Mouse (Mus musculus) ES-Bruce4 (cell line): ENCODE data around the gene Prrt3. TPM values are rescaled to one million over a fixed set of nuclear protein-coding genes. Genes with fewer than 3 reads are reported as not detected.
A peak's percentile ranks its signal among the peaks of the same experiment; 100 is the strongest.

Experiments
- H3K27ac ChIP-seq: 2 replicates; pipeline ENCODE4 v1.5.1; 2012; ENCODE audit warnings: low read length, inconsistent platforms; ENCODE audit not compliant: insufficient read depth
- H3K27me3 ChIP-seq: 2 replicates; pipeline ENCODE4 v1.6.1; 2012; ENCODE audit warnings: mild to moderate bottlenecking, low read length, inconsistent platforms; ENCODE audit not compliant: control insufficient read depth, poor library complexity, insufficient read depth, severe bottlenecking
- H3K36me3 ChIP-seq: 2 replicates; pipeline ENCODE4 v1.6.1; 2012; ENCODE audit warnings: inconsistent platforms, mild to moderate bottlenecking, low read length, moderate library complexity; ENCODE audit not compliant: control insufficient read depth, poor library complexity, insufficient read depth, severe bottlenecking
- H3K4me1 ChIP-seq: one replicate; pipeline ENCODE4 v1.8.1; 2011; ENCODE audit warnings: low read length; ENCODE audit not compliant: control insufficient read depth, insufficient read depth
- H3K4me3 ChIP-seq: 2 replicates; pipeline ENCODE4 v1.5.1; 2011; ENCODE audit warnings: low read depth, mild to moderate bottlenecking, low read length
- H3K9ac ChIP-seq: 2 replicates; pipeline ENCODE4 v1.6.1; 2012; ENCODE audit warnings: low read depth, mild to moderate bottlenecking, inconsistent platforms; ENCODE audit not compliant: poor library complexity, severe bottlenecking
- H3K9me3 ChIP-seq: replicated peaks from 2 replicates; pipeline ENCODE4 v1.6.1; 2012; ENCODE audit warnings: mild to moderate bottlenecking, low read length, inconsistent platforms; ENCODE audit not compliant: control insufficient read depth, poor library complexity, insufficient read depth, severe bottlenecking
- CTCF ChIP-seq: IDR thresholded peaks from one replicate; pipeline ENCODE4 v1.8.1; 2011; ENCODE audit warnings: low read depth, low read length
- EP300 ChIP-seq: IDR thresholded peaks from 2 replicates; pipeline ENCODE4 v1.6.1; 2011; ENCODE audit warnings: low read depth, low read length; ENCODE audit not compliant: insufficient read depth
- POLR2A ChIP-seq: IDR thresholded peaks from one replicate; pipeline ENCODE4 v1.8.1; 2011; ENCODE audit warnings: low read length; ENCODE audit not compliant: insufficient read depth
- polyA plus RNA-seq: library from polyadenylated mRNA; stranded (reverse); fragments of >200 nt; gene quantifications from 2 replicates; pipeline ENCODE4 v1.2.4, GENCODE M21; 2011; ENCODE audit warnings: low read depth; ENCODE audit not compliant: missing spikeins, insufficient read depth, insufficient read length

The Prrt3 gene
- polyA plus RNA-seq, 1 experiment, result 0.51 TPM

DNA sequence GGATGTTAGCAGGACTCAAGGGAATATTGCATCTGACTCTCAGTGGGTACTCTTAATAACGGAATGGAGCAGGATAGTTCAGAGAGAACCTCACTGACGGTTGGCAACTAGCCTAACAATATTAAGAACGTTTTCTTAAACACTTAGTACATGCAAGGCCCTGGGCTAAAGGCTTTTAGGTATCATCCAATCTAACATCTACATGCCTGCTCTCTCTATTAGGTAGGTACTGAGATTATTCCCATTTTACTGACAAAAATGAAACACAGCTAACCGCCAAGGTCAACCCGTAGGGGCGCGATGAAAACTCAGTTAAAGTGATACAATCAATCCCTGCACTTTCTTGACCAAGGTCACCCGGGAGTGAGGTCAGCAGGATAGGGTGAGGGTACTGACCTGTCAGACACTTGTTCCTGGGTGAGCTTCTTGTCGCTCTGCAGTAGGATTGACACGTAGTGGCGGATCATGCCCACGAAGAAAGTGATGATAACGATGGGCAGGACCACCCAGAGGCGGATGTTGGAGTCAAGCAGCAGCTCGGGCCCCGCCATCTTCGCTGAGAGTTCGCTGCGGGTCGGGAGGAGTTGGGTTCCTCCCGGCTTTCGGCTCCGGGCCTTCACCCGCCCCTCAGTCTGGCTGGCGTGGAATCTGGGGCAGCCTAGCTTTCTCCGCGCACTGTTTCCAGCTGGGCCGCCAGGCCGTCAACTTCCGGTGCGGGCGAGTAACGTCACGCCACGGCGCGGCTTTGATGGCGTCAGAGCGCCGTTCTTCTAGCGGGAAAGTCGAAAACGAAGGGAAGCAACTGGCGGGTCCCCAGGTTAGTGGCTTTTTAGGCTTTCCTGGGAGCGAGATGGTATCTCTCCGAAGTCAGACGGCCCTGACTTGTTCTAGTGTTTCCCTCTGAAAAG, 29.5 kb upstream of the Prrt3 start, which contains the start of the genes Emc3 and Fancd2:
TSS of gene Emc3 (minus strand) at position 721 of the 908 bp plus-strand sequence.
TSS of gene Fancd2 (plus strand) at position 751 of the 908 bp plus-strand sequence.
- H3K27me3 ChIP-seq, result no peaks in the 10 kb centered on the region
- peak within 1 kb of the TSS; percentile 100 for H3K4me3 ChIP-seq
- H3K27ac ChIP-seq, result no peak within 1 kb of the TSS
- peaks cover 13% of the 10 kb centered on the region for H3K36me3 ChIP-seq
- no peaks in the 10 kb centered on the region for H3K4me1 ChIP-seq
- TF ChIP-seq POLR2A, result peak; percentile 49
- TF ChIP-seq EP300, result 0 out of 2 replicates have a peak, but pooled peaks have one; percentile 28
- TF ChIP-seq CTCF, result no peak
- peak within 1 kb of the TSS; percentile 52 for H3K9ac ChIP-seq
- H3K9me3 ChIP-seq, result no peaks in the 10 kb centered on the region

DNA sequence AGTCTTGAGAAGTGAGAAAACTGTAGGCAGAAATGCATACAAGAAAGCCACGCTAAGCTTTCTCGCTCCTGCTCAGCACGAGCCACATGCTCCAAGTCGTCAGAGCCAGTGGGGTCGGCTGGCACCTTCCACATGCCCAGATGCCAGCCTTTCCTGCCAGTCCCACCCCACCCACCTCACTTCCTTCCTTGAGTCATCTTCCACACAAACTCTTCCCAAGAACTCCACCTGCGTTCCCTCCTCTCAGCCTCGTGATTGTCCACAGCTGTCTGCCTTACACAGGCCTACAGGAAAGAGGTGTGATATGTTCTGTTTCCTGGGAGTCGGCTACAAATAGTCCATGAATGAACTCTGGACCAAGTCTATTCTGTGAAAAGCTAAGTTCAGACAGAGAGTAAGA, 21.7 kb upstream of the Prrt3 start:
- Histone ChIP-seq H3K4me1 (no peaks in the 10 kb centered on the region), H3K27me3 (no peaks in the 10 kb centered on the region), H3K27ac (no peak overlapping the region), H3K36me3 (peaks cover 30% of the 10 kb centered on the region), H3K4me3 (no peak overlapping the region), H3K9ac (no peak overlapping the region), H3K9me3 (no peaks in the 10 kb centered on the region)
- TF ChIP-seq EP300 (no peak), CTCF (no peak), POLR2A (no peak)

DNA sequence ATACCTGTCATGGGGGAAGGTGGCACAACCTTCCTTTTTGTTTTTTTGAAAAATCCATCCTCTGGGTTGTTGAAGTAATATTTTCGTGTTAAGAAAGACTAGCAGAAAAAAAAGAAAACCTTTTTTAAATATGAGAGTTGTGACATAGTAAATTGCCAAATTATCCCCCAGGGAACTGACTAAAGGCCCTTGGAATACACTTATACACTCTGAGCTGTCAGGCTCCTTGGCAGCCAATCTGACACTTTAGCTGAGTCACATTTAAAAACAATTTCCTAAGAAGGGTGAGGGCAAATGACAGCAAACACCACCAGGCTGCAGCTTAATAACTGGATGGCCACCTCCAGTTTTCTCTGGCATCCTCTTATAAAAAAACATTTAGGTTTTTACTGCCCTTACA, 20.6 kb upstream of the Prrt3 start:
- peaks cover 35% of the 10 kb centered on the region for H3K36me3 ChIP-seq
- TF ChIP-seq EP300, result no peak
- TF ChIP-seq POLR2A, result no peak
- TF ChIP-seq CTCF, result no peak

DNA sequence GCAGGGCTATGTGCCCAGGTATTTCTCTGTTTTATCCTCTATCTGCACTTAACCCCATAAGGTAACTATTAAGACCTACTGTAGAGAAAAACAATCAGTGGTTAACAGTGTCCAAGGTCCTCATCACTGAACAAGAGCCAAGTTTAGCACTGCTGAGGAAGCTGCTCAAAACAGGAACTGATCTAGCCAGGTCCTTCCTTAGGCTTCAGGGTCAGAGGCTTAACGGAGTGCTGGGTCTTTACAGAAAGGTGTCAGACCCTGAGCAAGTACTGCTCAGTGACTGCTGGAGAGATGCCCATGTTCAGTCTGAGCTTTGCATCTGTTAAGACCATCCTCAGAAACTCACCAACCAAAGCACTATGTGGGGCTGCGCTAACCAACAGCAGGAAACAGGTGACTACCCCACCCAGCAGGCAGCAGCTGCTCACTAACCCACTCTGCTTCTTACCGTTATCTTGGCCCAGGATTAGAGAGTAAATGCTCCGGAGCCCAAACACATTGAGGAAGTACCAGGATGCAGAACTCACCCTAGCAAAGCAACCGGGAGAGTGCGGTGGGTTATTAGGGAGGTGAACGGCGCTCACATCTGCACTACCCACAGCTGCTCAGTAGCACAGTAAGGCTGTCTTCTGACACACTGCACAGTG, 15.8 kb upstream of the Prrt3 start:
- no peaks in the 10 kb centered on the region for H3K27me3 ChIP-seq
- TF ChIP-seq EP300 (no peak), POLR2A (no peak), CTCF (no peak)
- peaks cover 52% of the 10 kb centered on the region for H3K36me3 ChIP-seq
- no peak overlapping the region for H3K4me3 ChIP-seq
- no peaks in the 10 kb centered on the region for H3K4me1 ChIP-seq
- H3K9me3 ChIP-seq, result no peaks in the 10 kb centered on the region
- H3K27ac ChIP-seq, result no peak overlapping the region
- no peak overlapping the region for H3K9ac ChIP-seq

More for the DNA sequence above, 20.6 kb upstream of the Prrt3 start:
- Histone ChIP-seq H3K9me3 (no peaks in the 10 kb centered on the region), H3K9ac (no peak overlapping the region), H3K4me3 (no peak overlapping the region), H3K27ac (no peak overlapping the region), H3K4me1 (no peaks in the 10 kb centered on the region), H3K27me3 (no peaks in the 10 kb centered on the region)

DNA sequence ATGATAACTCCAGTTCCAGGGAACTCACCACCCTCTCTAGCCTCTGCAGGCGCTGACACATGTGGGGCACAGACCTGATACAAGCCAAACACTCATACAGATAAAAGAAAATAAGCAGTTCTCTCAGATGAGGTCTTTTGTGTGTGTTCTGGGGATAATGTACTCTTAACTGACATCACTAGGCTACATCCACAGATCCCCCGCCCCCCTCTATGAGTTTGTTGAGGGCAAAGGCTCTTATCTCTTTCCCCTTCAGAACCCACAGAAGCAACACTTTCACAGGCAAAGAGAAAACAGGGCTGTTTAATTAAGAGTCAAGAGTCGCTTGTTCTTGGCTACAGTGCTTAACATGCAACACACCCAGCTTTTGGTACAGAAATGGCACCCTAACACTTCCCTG, 12.9 kb upstream of the Prrt3 start:
- Histone ChIP-seq H3K36me3 (peaks cover 37% of the 10 kb centered on the region), H3K4me3 (no peak overlapping the region), H3K9me3 (0 out of 2 replicates have a peak, but pooled peaks cover 2% of the 10 kb centered on the region), H3K4me1 (no peaks in the 10 kb centered on the region), H3K27ac (no peak overlapping the region), H3K27me3 (no peaks in the 10 kb centered on the region), H3K9ac (no peak overlapping the region)
- TF ChIP-seq EP300 (no peak), POLR2A (no peak), CTCF (no peak)
